12 mouse cellular contexts compared by ENCODE assay signal in the genomic region with DNA sequence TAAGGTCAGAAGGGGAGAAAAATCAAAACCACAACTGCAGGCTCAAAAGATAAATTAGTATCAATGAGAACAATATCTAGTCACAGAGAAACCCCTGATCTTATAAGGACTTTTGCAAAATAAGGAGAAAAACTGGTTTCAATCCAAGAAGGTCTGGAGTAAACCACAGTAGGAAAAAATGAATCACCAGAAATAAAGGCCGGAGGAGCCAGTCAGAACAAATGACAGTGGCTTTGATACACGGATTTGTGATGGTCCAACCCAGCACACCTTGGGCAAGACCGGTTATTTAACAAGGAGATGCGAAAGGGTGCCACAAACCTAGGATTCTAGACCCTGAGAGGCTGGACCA. TPM values are rescaled to one million over a fixed set of nuclear protein-coding genes. Genes with fewer than 3 reads are reported as not detected.
DNase-seq lines count a peak whose midpoint lies in the region; ATAC-seq lines count a peak whose summit lies in the region.
"Had no signal": no experiment of that assay in that cellular context is flagged by ENCODE, and none has a peak within 500 bp of the region (broad histone marks: within the 10 kb centered on the region; RNA-seq: fewer than 3 reads in every experiment).

No protein-coding gene starts in this region.

- no peaks in the 10 kb centered on the region for H3K27me3 ChIP-seq in heart, embryonic 13.5 days (replicated peaks)
- no peaks in the 10 kb centered on the region for H3K27me3 ChIP-seq in midbrain, embryonic 12.5 days
- no peaks in the 10 kb centered on the region for H3K27me3 ChIP-seq in midbrain, embryonic 10.5 days (ENCODE audit: low read depth, poor library complexity, severe bottlenecking)
- H3K27me3 ChIP-seq in embryonic facial prominence, embryonic 15.5 days: no peaks in the 10 kb centered on the region
- no peaks in the 10 kb centered on the region for H3K27me3 ChIP-seq in stomach, embryonic 15.5 days (replicated peaks)
- H3K27me3 ChIP-seq: megakaryocyte, embryonic 14.5 days had no signal

- 78% methylated on average over 4 of the region's 4 CpGs for WGBS in heart, embryonic 13.5 days
- WGBS in midbrain, embryonic 12.5 days: 71% methylated on average over 4 of the region's 4 CpGs
- WGBS in midbrain, embryonic 10.5 days: 78% methylated on average over 4 of the region's 4 CpGs
- 50% methylated on average over 4 of the region's 4 CpGs for WGBS in embryonic facial prominence, embryonic 15.5 days
- 68% methylated on average over 4 of the region's 4 CpGs for WGBS in stomach, embryonic 15.5 days

- H3K27ac ChIP-seq in heart, embryonic 13.5 days (replicated peaks): peak overlapping the region; percentile 44; the same call in 1 of the 2 replicates
- peak overlapping the region; percentile 61 for H3K27ac ChIP-seq in midbrain, embryonic 12.5 days (replicated peaks)
- H3K27ac ChIP-seq in midbrain, embryonic 10.5 days (replicated peaks): no peak overlapping the region; the same call in 1 of the 2 replicates
- H3K27ac ChIP-seq in embryonic facial prominence, embryonic 15.5 days (replicated peaks): peak overlapping the region; percentile 45; the same call in 1 of the 2 replicates
- H3K27ac ChIP-seq in stomach, embryonic 15.5 days: peak overlapping the region; percentile 74; the same call in 1 of the 2 replicates
- H3K27ac ChIP-seq: hindbrain, embryonic 10.5 days had no signal

- no peak overlapping the region for H3K4me2 ChIP-seq in heart, embryonic 13.5 days
- no peak overlapping the region for H3K4me2 ChIP-seq in midbrain, embryonic 12.5 days (replicated peaks)
- no peak overlapping the region for H3K4me2 ChIP-seq in embryonic facial prominence, embryonic 15.5 days (replicated peaks)
- no peak overlapping the region for H3K4me2 ChIP-seq in stomach, embryonic 15.5 days

- DNase-seq in heart, postnatal 4 days: no peak
- DNase-seq in midbrain, embryonic 10.5 days (ENCODE audit: low spot score): no peak
- DNase-seq in layer of hippocampus, adult 9-11 months: no peak
- no peak for DNase-seq in layer of hippocampus, postnatal 25 days (ENCODE audit: extremely low spot score in 1 of 2, low spot score in 1 of 2)
- DNase-seq: cerebellum, adult 2 months; kidney, postnatal 36 days had no signal

- H3K36me3 ChIP-seq in heart, embryonic 13.5 days: peaks cover 32% of the 10 kb centered on the region
- peaks cover 19% of the 10 kb centered on the region for H3K36me3 ChIP-seq in midbrain, embryonic 12.5 days
- H3K36me3 ChIP-seq in midbrain, embryonic 10.5 days: peaks cover 65% of the 10 kb centered on the region
- H3K36me3 ChIP-seq in embryonic facial prominence, embryonic 15.5 days: peaks cover 13% of the 10 kb centered on the region; the same call in 1 of the 2 replicates
- 0 out of 2 replicates have a peak, but pooled peaks cover 7% of the 10 kb centered on the region for H3K36me3 ChIP-seq in stomach, embryonic 15.5 days

- no peak for ATAC-seq in heart, embryonic 13.5 days (ENCODE audit: extremely low read depth, insufficient number of reproducible peaks, low FRiP score, low TSS enrichment)
- no peak for ATAC-seq in midbrain, embryonic 12.5 days (ENCODE audit: low FRiP score, low read depth)
- no peak for ATAC-seq in embryonic facial prominence, embryonic 15.5 days (ENCODE audit: insufficient number of reproducible peaks, low FRiP score, low TSS enrichment, low read depth)
- ATAC-seq in stomach, embryonic 15.5 days (ENCODE audit: insufficient read depth, low FRiP score, low read depth): no peak

- H3K4me1 ChIP-seq in heart, embryonic 13.5 days: peaks cover 76% of the 10 kb centered on the region
- peaks cover 77% of the 10 kb centered on the region for H3K4me1 ChIP-seq in midbrain, embryonic 12.5 days
- H3K4me1 ChIP-seq in midbrain, embryonic 10.5 days: peaks cover 83% of the 10 kb centered on the region
- peaks cover 66% of the 10 kb centered on the region for H3K4me1 ChIP-seq in embryonic facial prominence, embryonic 15.5 days
- H3K4me1 ChIP-seq in stomach, embryonic 15.5 days: peaks cover 48% of the 10 kb centered on the region

- no peaks in the 10 kb centered on the region for H3K9me3 ChIP-seq in heart, embryonic 13.5 days
- no peaks in the 10 kb centered on the region for H3K9me3 ChIP-seq in midbrain, embryonic 12.5 days
- no peaks in the 10 kb centered on the region for H3K9me3 ChIP-seq in midbrain, embryonic 10.5 days (replicated peaks)
- H3K9me3 ChIP-seq in embryonic facial prominence, embryonic 15.5 days (replicated peaks): no peaks in the 10 kb centered on the region
- no peaks in the 10 kb centered on the region for H3K9me3 ChIP-seq in stomach, embryonic 15.5 days
- H3K9me3 ChIP-seq: hindbrain, embryonic 10.5 days; megakaryocyte, embryonic 14.5 days had no signal

- peak overlapping the region; percentile 9 for H3K9ac ChIP-seq in heart, embryonic 13.5 days
- no peak overlapping the region for H3K9ac ChIP-seq in midbrain, embryonic 12.5 days (replicated peaks)
- no peak overlapping the region for H3K9ac ChIP-seq in embryonic facial prominence, embryonic 15.5 days
- no peak overlapping the region for H3K9ac ChIP-seq in stomach, embryonic 15.5 days

- H3K4me3 ChIP-seq in heart, embryonic 13.5 days: no peak overlapping the region
- H3K4me3 ChIP-seq in midbrain, embryonic 12.5 days: no peak overlapping the region
- H3K4me3 ChIP-seq in midbrain, embryonic 10.5 days: no peak overlapping the region
- H3K4me3 ChIP-seq in embryonic facial prominence, embryonic 15.5 days (replicated peaks): no peak overlapping the region
- no peak overlapping the region for H3K4me3 ChIP-seq in stomach, embryonic 15.5 days (replicated peaks)
- H3K4me3 ChIP-seq: hindbrain, embryonic 10.5 days; megakaryocyte, embryonic 14.5 days had no signal

RNA-seq across cellular contexts. Expression of a gene that starts 34.9 kb away (rescaled TPM):
- 27.7 and 30.6 TPM in 2 replicates for polyA plus RNA-seq in heart, embryonic 13.5 days (2015; fragmentation: Nextera tagmentation; extraction: Ambion mirVana)
- total RNA-seq in heart, postnatal 4 days (2021): 10 to 100 TPM; 51.7 to 56.7 TPM
- 65.0 and 70.2 TPM in 2 replicates for polyA plus RNA-seq in midbrain, embryonic 12.5 days (2016; fragmentation: Nextera tagmentation; extraction: Ambion mirVana)
- polyA plus RNA-seq in midbrain, embryonic 10.5 days (2016; fragmentation: Nextera tagmentation; extraction: Ambion mirVana): 45.1 and 51.0 TPM in 2 replicates
- 63.1 and 66.1 TPM in 2 replicates for polyA plus RNA-seq in embryonic facial prominence, embryonic 15.5 days (2015; fragmentation: Nextera tagmentation; extraction: Ambion mirVana)
- polyA plus RNA-seq in stomach, embryonic 15.5 days (2015; fragmentation: Nextera tagmentation; extraction: Ambion mirVana): 39.6 and 40.0 TPM in 2 replicates
- total RNA-seq in layer of hippocampus, postnatal 25 days (2021): 10 to 100 TPM; 69.2 to 83.9 TPM
